Mouse (Mus musculus) E14TG2a.4 (cell line): ENCODE measurements around the gene Mettl5.

Experiments used
- CTCF ChIP-seq: conservative IDR thresholded peaks from 2 replicates; pipeline ENCODE4 v1.5.1; 2014; ENCODE audit warnings: low read length
- NANOG ChIP-seq: IDR thresholded peaks from 2 replicates; pipeline ENCODE4 v1.6.1; 2014; ENCODE audit warnings: borderline replicate concordance, low read length, mixed read lengths

DNA sequence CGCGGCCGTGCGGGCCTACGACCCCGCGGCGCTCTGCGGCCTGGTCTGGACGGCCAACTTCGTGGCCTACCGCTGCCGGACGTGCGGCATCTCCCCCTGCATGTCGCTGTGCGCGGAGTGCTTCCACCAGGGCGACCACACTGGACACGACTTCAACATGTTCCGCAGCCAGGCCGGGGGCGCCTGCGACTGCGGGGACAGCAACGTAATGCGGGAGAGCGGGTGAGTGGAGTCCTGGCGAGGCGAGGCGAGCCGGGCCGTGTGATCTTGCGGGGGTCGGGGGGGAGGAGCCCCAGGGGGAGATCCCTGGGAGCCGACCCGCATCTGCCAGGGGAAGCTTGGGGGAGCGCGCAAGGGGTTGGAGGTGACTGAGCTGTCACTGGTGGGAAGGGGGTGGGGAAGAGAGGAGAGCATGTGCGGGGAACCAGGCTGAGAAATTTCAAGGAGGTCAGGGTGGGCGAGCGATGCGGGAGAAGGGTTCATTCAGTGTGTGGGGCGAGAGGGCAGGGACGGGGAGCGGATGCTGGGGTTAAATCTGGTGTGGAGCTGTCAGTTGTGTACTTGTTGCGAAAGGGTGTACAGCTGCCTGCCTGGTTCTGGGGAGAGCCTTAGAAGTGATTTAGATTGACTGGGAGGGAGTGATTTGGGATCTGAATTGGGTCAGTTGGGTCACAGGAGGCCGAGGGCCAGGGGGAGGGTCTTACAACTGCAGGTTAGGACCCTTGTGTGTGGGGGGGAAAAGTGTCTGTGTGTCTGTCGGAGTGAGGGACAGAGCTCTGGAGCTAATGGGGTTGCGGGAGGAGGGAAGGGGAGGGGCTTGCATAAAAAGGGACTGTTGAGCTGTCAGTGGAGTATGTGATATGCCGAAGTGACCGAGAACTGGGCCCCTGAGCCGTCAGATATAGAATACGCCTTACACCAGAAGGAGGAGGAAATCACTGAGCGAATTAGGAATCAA lies 12.5 kb upstream of the Mettl5 start:
- no peak for TF ChIP-seq CTCF
- no peak for TF ChIP-seq NANOG
